Mouse (Mus musculus): Measurements from ENCODE around the gene 1700029P11Rik.
A peak's percentile ranks its signal among the peaks of the same experiment; 100 is the strongest.
"Not testable (repeated sequence)": the region's sequence is repeated elsewhere in the genome, so short reads cannot be mapped to it uniquely, and the experiment has no call there.

Gene 1700029P11Rik

DNA sequence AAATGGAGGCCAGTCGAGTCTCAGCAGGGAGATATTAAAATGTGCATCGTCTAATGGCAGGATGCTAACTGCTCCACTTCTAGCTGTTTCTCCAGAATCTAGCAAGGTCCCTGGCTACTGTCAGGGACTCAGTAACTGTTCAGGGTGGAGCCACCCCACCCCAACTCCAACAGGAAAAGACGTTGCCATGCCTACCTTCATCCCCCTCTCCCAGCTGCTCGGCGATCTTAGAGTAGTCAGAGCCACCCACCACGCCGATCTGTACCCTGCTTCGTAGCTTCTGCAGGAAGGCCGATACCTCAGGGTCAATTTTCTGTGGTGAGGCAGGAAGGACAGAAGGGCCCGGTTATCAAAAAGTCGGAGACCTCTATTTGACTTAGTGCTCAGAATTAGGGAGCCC lies 22.7 kb upstream of the 1700029P11Rik start:
- no peak for DNase-seq (ENCODE audit: low read depth, low spot score)

DNA sequence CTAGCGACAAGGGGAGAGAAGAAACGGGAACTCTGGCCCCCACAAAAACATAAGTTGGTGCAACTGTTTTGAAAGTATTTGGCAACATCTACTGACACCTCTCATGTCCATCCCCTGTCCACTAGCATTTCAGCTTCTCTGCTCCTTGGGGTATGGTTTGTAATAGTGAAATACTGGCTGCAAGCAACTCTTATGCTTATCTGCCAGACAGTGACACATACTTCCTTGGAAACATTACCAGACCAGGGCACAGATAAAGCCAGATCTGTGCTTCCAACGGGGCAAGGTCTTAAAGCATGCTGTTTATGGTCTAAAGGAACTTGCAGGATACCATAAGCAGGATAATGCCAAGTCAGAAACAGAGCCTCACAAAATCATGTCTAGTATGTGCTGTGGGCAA lies 21.4 kb upstream of the 1700029P11Rik start:
- DNase-seq (ENCODE audit: low read depth, low spot score), result no peak

GRCm38 (mm10) chr15:81960171-81961077 lies 19.9 kb upstream of the 1700029P11Rik start, which contains the start of gene Pmm1:
Gene Pmm1, minus strand, starts transcription at chr15:81960930.
- DNase-seq (ENCODE audit: low read depth, low spot score), result peak; percentile 93

DNA sequence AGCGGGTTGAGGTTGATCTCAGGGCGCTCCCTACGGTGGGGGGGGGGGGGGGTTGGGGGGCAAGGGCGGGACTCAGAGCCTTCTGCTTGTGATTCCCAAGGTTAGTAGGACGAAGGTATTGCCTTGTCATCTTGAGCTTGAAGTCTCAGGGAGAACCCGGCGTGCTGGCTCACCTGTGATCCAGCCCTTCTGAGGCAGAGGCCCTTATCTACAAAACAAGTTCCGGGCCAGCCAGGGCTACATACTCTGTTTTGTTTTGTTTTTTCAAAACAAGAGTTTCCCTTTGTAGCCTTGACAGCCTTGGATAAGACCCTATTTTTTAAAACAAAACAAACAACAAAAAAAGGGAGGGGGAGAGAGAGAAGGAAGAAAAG lies 19.3 kb upstream of the 1700029P11Rik start:
- no peak for DNase-seq (ENCODE audit: low read depth, low spot score)

GRCm38 (mm10) chr15:81964262-81964661 lies 16.1 kb upstream of the 1700029P11Rik start:
- no peak for DNase-seq (ENCODE audit: low read depth, low spot score)

DNA sequence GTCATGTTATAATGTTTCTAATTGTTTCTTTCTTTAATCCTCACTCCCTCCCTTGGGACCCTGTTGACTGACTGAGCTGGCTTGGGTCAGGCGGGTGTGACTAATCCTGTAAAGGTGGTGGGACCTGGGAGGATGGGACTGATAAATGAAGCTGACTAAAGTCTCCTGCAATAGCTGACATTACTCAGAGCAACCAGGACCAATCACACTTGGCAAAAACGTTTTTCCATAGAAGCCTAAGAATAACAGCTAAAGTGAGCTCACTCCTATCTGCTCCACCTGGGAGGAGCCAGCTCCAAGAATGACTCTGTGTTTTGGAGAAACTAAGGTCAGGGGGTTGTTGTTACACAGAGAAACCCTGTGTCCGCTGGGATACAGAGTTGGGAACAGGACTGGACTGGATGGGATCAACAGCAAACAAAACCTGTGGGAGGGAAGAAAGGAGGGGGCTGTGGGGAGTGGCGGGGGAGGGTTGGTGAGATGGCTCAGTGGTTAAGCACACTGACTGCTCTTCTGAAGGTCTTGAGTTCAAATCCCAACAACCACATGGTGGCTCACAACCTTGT lies 15.3 kb upstream of the 1700029P11Rik start:
- DNase-seq (ENCODE audit: low read depth, low spot score), result no peak

GRCm38 (mm10) chr15:81966062-81966829 lies 14.1 kb upstream of the 1700029P11Rik start:
- no peak for DNase-seq (ENCODE audit: low read depth, low spot score)

GRCm38 (mm10) chr15:81967821-81968220 lies 12.5 kb upstream of the 1700029P11Rik start:
- no peak for DNase-seq (ENCODE audit: low read depth, low spot score)

DNA sequence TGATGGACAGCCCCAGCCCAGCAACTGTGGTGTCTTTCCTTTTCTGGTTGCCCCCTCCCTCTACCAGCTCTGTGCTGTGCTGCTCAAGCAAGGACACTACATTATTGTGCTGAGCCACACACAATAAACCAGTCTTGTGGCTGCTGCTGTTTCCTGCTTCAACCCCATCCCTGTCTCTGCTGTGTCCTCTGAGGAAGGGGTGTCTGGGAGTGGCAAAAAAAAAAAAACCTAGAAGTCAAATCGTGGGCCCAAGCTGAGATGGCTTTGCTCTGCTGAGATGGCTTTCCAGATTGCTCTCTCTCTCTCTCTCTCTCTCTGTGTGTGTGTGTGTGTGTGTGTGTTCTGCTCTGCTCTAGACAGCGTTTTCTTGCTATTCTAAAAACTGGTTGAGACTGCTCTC lies 11.9 kb upstream of the 1700029P11Rik start:
- no peak for DNase-seq (ENCODE audit: low read depth, low spot score)

- no peak for DNase-seq (ENCODE audit: low read depth, low spot score)
Measured at GRCm38 (mm10) chr15:81969173-81969572, 11.2 kb upstream of the 1700029P11Rik start.

DNA sequence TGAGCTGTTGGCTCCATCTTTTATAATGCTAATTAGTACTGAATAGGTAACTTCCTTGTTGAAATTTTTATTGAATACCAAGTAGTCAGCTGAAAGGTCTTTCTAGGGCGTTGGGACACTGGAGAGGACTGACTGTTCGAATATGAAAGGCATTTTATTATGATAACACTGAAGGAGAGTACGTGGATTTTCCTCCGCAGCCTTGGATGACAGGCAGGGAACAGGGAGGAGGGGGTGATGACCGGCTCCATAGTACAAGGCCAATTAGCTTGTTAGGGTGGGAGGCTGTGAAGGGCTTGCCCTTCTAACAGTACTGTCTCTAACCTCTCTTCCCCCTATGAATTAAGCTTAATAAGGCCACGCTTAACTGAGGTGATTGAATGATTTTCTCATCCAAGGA lies 10.7 kb upstream of the 1700029P11Rik start:
- not testable (repeated sequence) for DNase-seq (ENCODE audit: low read depth, low spot score)

GRCm38 (mm10) chr15:81970498-81970897 lies 9.8 kb upstream of the 1700029P11Rik start:
- not testable (repeated sequence) for DNase-seq (ENCODE audit: low read depth, low spot score)

- DNase-seq (ENCODE audit: low read depth, low spot score), result not testable (repeated sequence)
Measured at GRCm38 (mm10) chr15:81975156-81975555, 5.2 kb upstream of the 1700029P11Rik start.

DNA sequence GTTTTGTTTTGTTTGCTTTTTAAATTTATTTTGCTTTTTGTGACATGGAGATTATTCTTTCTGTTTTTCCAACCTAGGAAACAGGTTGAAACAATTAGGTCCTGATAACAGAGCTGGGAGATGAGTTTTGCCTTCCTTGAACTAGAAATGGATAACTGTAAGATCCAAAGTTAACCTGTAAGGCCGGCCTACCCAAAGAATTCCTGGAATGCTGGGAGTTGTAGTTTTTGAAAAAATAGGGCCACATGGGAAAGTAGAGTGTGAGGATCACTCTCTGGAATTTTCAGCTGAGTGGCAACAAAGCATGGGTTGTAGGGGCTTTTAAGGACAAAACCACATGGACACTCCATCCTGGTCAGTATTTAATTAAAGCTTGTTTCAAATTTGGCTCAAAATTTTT lies 1.8 kb downstream of the 1700029P11Rik start:
- DNase-seq (ENCODE audit: low read depth, low spot score), result no peak

- DNase-seq (ENCODE audit: low read depth, low spot score), result no peak
Measured at GRCm38 (mm10) chr15:81985267-81986161, 5.2 kb downstream of the 1700029P11Rik start.

DNA sequence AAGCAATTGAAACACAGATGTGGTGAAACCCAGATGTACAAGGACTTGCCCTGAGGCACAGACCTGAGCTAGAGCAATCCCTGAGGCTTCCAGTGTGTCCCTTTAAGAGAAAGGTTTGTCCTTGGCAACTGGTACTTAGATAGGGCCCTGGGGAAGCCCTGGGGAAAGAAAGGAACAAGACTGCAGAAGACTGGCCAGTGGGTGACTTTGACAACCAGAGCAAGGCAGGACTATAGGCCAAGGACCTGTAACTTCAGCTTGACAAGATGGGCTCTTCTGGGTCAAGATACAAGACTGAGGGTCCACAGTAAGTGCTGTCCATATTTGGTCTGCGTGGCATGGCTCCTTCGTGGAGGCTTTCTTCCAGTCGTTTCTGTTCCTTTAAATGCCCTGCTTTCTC lies 7.3 kb downstream of the 1700029P11Rik start, which contains the start of gene Xrcc6:
Xrcc6 (plus strand) TSS at position 190 of the 400 bp plus-strand sequence.
- DNase-seq (ENCODE audit: low read depth, low spot score), result no peak

DNA sequence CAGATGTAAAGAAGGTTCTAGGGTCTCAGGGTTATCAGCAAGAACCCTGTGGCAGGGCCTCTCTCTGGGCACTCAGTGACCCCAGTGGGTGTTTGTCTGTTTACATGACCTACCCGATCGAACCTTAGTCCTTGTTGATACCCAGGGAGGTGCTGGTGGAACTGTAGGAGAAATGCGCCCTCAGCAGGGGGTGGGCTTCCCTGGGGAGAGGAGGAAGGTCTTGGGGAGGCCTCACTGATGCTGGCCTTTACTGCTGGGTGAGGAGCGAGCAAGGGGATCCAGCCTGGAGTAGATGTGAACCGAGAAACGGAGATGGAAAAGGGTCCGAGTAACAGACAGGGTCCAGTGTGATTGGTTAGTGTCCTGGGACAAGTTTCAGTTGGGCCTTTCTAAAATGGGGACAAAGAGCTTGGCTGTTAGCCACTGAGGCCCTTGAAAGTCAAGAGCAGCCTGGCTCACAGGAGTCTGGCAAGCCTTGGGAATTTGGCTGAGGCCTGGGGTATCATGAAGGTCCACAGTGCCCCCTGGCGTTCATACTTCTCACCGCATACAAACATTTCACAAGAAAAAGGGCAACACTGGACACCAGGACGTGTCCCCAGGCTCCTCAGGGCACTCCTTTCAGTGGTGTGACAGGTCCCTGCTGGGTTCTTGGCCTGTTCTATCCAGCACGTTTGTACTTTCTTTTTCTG lies 9.2 kb downstream of the 1700029P11Rik start:
- DNase-seq (ENCODE audit: low read depth, low spot score), result no peak

DNA sequence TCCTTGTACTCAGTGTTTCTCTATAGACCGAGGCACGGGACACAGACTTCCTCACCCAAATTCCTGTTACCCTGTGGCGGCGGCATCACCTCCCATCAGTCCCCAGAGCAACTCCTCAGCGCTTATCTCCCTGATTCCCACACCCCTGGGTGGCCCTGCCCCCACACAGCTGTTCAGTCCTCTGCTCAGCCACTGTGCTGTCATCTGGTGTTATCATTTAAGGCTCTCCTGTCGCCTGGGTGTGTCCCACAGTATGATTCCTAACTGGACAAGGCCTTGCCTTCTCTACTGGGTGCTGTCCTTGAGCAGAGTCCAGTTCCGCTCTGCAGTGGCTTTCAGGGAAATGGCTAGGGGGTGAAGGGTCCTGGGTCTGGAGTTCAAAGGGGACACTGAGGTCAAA lies 10.2 kb downstream of the 1700029P11Rik start:
- no peak for DNase-seq (ENCODE audit: low read depth, low spot score)

GRCm38 (mm10) chr15:81993992-81994391 lies 13.7 kb downstream of the 1700029P11Rik start:
- DNase-seq (ENCODE audit: low read depth, low spot score), result no peak

DNA sequence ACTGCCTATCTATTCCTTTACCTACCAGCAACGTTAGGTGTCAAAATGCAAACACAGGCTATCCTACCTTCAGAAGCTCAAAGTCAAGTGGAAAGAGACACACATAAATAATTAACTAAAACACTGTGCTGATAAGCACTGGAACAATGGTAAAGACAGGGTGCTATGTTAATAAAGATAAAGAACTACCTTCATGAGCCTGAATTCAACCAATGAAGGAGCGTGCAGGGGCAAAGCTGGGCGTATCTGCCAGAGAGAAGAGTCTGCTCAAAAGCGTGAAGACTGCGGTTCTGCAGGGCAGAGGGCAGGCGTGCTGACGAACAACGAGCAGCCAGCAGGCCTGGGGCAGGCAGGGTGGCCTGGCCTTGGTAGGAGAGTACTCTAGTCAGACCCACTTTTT lies 23.9 kb downstream of the 1700029P11Rik start:
- DNase-seq (ENCODE audit: low read depth, low spot score), result no peak

GRCm38 (mm10) chr15:82011947-82012346 lies 31.6 kb downstream of the 1700029P11Rik start:
- DNase-seq (ENCODE audit: low read depth, low spot score), result no peak

Data from WW6 (cell line).